Mouse (Mus musculus): ENCODE measurements at regions not wholly inside any gene's neighbourhood (a gene's known extent, or its start where the extent isn't known, plus 50 kb on each side); places are given as distances from the start of the nearest gene placed in this dataset.

DNA sequence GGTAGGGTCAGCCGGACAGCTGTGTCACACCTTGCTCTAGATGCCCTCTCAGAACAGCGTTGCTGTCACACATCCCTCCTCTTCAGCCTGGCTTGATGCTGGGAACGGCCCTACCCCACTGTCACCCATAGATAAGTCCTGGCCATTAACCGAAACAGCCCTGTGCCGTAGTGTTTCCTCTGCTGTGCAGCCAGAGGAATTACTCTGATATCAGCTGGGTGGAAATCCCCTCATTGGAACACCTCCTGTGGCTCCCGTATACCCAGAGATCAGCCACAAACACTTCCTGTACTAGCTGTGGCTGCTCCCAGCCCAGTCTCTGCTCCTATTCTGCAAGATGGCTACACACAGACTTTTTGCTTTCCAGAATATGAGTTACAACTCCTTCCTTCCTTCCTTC, 334.5 kb upstream of the Tbx3 start:
- H3K4me3 ChIP-seq (ENCODE audit: control insufficient read depth, low read depth, low read length) = no peak overlapping the region
- no peaks in the 10 kb centered on the region for H3K4me1 ChIP-seq (ENCODE audit: control insufficient read depth, insufficient read depth, low read length)
- TF ChIP-seq CTCF (IDR thresholded peaks at IDR 0.05; ENCODE audit: control insufficient read depth, insufficient read depth, insufficient replicate concordance, low read depth, low read length) = no peak
- TF ChIP-seq POLR2A (IDR thresholded peaks at IDR 0.05; ENCODE audit: control insufficient read depth, low read depth, low read length) = no peak
- no peaks in the 10 kb centered on the region for H3K27me3 ChIP-seq (ENCODE audit: control insufficient read depth, insufficient read depth, low read length)
- H3K36me3 ChIP-seq (ENCODE audit: control insufficient read depth, insufficient read depth, low read length) = no peaks in the 10 kb centered on the region
- no peak overlapping the region for H3K27ac ChIP-seq (ENCODE audit: control insufficient read depth, insufficient read depth, low read depth, low read length)

DNA sequence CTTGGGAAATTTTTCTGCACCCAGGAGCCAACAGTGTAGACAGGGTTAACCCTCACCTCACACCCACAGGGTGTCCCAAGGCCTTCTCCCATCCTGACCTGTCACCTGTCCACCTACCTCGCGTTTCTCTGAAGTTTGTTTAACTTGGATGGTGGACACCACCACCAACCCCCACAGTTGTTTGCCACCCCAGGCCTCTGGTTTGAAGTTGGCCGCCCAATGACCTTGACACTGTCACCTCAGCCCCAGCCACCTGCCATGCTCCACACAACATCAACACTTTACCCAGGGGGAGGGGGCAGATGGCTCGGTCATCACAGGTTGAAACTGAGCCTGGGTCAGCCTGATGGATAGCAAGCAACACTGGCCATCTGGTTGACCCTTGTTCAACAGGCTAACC, 332.7 kb upstream of the Tbx3 start:
- no peaks in the 10 kb centered on the region for H3K36me3 ChIP-seq (ENCODE audit: control insufficient read depth, insufficient read depth, low read length)
- no peak overlapping the region for H3K4me3 ChIP-seq (ENCODE audit: control insufficient read depth, low read depth, low read length)
- no peak overlapping the region for H3K27ac ChIP-seq (ENCODE audit: control insufficient read depth, insufficient read depth, low read depth, low read length)
- TF ChIP-seq POLR2A (IDR thresholded peaks at IDR 0.05; ENCODE audit: control insufficient read depth, low read depth, low read length) (no peak), CTCF (IDR thresholded peaks at IDR 0.05; ENCODE audit: control insufficient read depth, insufficient read depth, insufficient replicate concordance, low read depth, low read length) (no peak)
- no peaks in the 10 kb centered on the region for H3K27me3 ChIP-seq (ENCODE audit: control insufficient read depth, insufficient read depth, low read length)
- no peaks in the 10 kb centered on the region for H3K4me1 ChIP-seq (ENCODE audit: control insufficient read depth, insufficient read depth, low read length)

DNA sequence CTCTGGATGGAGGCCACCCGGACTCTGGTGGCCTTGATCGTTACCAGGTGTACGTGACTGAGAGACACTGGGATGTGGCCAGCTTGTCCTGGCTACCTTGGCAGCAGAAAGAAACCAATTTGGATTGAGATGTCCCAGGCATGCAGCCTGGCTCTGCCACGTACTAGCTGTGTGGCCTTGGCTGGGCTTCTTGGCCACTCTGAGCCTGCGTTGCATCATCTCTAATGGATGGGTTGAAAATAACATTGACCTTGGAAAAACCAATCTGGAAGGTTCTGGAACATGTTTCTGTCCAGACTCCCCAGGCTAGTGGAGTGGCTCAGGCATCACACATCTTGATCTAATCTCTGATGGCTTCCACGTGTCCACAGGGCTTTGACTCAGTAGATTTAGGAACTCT, 331.8 kb upstream of the Tbx3 start:
- Histone ChIP-seq H3K27ac (ENCODE audit: control insufficient read depth, insufficient read depth, low read depth, low read length) (no peak overlapping the region), H3K4me3 (ENCODE audit: control insufficient read depth, low read depth, low read length) (no peak overlapping the region), H3K4me1 (ENCODE audit: control insufficient read depth, insufficient read depth, low read length) (no peaks in the 10 kb centered on the region), H3K27me3 (ENCODE audit: control insufficient read depth, insufficient read depth, low read length) (no peaks in the 10 kb centered on the region), H3K36me3 (ENCODE audit: control insufficient read depth, insufficient read depth, low read length) (no peaks in the 10 kb centered on the region)
- TF ChIP-seq CTCF (IDR thresholded peaks at IDR 0.05; ENCODE audit: control insufficient read depth, insufficient read depth, insufficient replicate concordance, low read depth, low read length) (no peak), POLR2A (IDR thresholded peaks at IDR 0.05; ENCODE audit: control insufficient read depth, low read depth, low read length) (no peak)

DNA sequence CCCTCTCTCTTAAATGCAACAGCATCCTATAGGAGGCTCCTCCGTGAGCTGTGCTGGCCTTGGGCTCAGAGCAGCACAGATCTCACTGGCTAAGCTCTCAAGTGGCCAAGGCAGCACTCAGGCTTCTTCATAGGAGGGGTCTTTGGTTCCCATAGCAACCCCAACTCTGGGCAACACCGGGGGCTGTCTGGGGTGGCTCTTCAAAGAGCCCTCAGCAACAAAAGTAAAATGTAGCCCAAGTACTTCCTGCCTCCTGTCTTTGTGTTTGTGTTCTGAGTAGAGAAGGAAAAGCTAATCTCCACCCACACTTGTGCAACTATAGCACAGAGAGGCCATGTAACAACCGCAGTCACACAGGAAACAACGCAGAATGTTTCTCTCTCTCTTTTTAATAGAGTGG, 322.2 kb upstream of the Tbx3 start:
- Histone ChIP-seq H3K27me3 (ENCODE audit: control insufficient read depth, insufficient read depth, low read length) (no peaks in the 10 kb centered on the region), H3K4me1 (ENCODE audit: control insufficient read depth, insufficient read depth, low read length) (peaks cover 4% of the 10 kb centered on the region), H3K27ac (ENCODE audit: control insufficient read depth, insufficient read depth, low read depth, low read length) (no peak overlapping the region), H3K36me3 (ENCODE audit: control insufficient read depth, insufficient read depth, low read length) (no peaks in the 10 kb centered on the region), H3K4me3 (ENCODE audit: control insufficient read depth, low read depth, low read length) (no peak overlapping the region)
- no peak for TF ChIP-seq CTCF (IDR thresholded peaks at IDR 0.05; ENCODE audit: control insufficient read depth, insufficient read depth, insufficient replicate concordance, low read depth, low read length)
- no peak for TF ChIP-seq POLR2A (IDR thresholded peaks at IDR 0.05; ENCODE audit: control insufficient read depth, low read depth, low read length)

DNA sequence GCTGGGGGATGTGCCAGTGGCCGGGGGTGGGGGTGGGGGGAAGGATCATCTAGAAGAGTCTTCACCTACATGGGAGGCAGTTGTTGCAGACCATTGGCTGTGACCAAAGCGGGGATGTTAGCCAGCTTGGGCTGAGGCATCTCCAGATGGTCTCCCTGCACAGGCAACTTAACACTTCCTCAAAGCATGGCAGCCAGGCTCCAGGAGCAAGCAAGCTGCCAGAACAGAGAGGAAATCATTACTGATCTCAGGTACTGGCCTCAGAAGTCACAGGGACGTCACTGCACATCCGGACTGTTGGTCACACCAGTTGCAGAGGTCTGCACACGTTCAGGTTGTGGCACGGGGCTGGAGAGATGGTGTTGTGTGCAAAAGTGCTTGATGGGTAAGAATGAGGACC, 321.1 kb upstream of the Tbx3 start:
- Histone ChIP-seq H3K36me3 (ENCODE audit: control insufficient read depth, insufficient read depth, low read length) (no peaks in the 10 kb centered on the region), H3K4me3 (ENCODE audit: control insufficient read depth, low read depth, low read length) (no peak overlapping the region), H3K27me3 (ENCODE audit: control insufficient read depth, insufficient read depth, low read length) (no peaks in the 10 kb centered on the region), H3K27ac (ENCODE audit: control insufficient read depth, insufficient read depth, low read depth, low read length) (no peak overlapping the region), H3K4me1 (ENCODE audit: control insufficient read depth, insufficient read depth, low read length) (peaks cover 4% of the 10 kb centered on the region)
- TF ChIP-seq POLR2A (IDR thresholded peaks at IDR 0.05; ENCODE audit: control insufficient read depth, low read depth, low read length) = no peak
- TF ChIP-seq CTCF (IDR thresholded peaks at IDR 0.05; ENCODE audit: control insufficient read depth, insufficient read depth, insufficient replicate concordance, low read depth, low read length) = no peak

DNA sequence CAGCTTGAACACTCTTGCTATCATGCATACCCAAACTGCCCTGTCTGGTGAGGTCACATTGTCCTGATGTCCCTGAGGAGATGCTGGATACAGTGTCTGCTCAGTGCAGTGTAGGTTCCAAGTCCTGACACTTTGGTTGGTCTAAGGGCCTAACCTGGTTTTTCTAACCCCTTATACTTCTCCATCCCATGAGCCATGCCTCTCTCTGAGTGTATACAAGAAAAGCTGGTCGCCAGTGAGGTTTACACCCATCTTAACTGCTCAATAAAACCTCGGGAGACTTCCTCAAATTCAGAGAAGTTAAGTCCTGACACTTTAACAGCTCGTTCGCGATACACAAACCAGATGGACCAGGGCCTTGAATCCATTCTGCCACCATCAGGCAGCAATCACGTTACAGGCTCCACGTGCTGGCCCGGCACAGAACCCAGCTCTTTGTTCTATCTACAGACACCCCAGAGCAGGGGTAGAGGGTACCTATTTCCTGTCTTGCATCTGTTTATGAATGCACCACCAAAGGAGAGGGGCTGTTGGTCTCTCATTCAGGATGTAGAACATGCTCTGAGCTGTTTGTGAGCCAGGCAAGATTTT, 320.0 kb upstream of the Tbx3 start:
- Histone ChIP-seq H3K4me3 (ENCODE audit: control insufficient read depth, low read depth, low read length) (no peak overlapping the region), H3K36me3 (ENCODE audit: control insufficient read depth, insufficient read depth, low read length) (no peaks in the 10 kb centered on the region), H3K4me1 (ENCODE audit: control insufficient read depth, insufficient read depth, low read length) (peaks cover 4% of the 10 kb centered on the region), H3K27me3 (ENCODE audit: control insufficient read depth, insufficient read depth, low read length) (no peaks in the 10 kb centered on the region), H3K27ac (ENCODE audit: control insufficient read depth, insufficient read depth, low read depth, low read length) (no peak overlapping the region)
- TF ChIP-seq CTCF (IDR thresholded peaks at IDR 0.05; ENCODE audit: control insufficient read depth, insufficient read depth, insufficient replicate concordance, low read depth, low read length) (no peak), POLR2A (IDR thresholded peaks at IDR 0.05; ENCODE audit: control insufficient read depth, low read depth, low read length) (no peak)

DNA sequence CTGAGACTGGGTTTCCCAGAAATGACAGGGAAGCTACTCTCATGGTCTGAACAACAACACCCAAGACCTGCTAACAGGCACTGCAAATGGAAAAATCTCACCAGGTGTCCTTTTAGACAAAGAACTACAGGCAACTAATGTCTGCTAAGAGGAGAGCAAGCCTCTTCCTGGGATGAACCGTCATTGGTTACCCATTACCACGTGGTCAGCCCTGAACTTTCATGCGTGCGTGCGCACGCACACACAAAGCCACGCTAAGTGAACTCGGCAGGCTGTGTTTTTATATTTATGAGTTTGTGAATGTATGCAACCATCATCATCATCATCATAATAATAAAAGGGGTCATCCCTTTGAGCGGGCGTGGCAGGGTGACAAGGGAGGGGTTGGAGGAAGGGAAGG, 315.0 kb upstream of the Tbx3 start:
- Histone ChIP-seq H3K27me3 (ENCODE audit: control insufficient read depth, insufficient read depth, low read length) (no peaks in the 10 kb centered on the region), H3K4me1 (ENCODE audit: control insufficient read depth, insufficient read depth, low read length) (no peaks in the 10 kb centered on the region), H3K27ac (ENCODE audit: control insufficient read depth, insufficient read depth, low read depth, low read length) (no peak overlapping the region), H3K36me3 (ENCODE audit: control insufficient read depth, insufficient read depth, low read length) (no peaks in the 10 kb centered on the region), H3K4me3 (ENCODE audit: control insufficient read depth, low read depth, low read length) (no peak overlapping the region)
- TF ChIP-seq CTCF (IDR thresholded peaks at IDR 0.05; ENCODE audit: control insufficient read depth, insufficient read depth, insufficient replicate concordance, low read depth, low read length) = no peak
- no peak for TF ChIP-seq POLR2A (IDR thresholded peaks at IDR 0.05; ENCODE audit: control insufficient read depth, low read depth, low read length)

DNA sequence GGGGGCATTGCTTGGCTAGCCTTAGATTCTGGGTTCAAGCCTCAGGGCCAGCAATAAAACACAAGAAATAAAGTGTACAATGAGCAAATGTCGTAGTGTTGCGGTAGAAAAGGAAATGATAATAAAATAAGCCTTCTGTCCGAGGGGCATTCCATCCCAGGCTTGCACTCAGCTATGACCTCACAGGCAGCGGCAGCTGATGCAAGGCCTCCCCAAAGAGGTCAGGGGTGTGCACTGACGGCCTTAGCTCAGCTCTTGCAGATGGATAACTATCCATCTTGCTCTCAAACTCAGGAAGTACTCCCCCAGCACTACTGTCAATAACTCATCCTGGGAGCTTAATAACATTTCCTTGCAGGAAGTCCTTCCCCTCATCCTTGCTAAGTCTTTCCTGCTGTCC, 314.4 kb upstream of the Tbx3 start:
- H3K27ac ChIP-seq (ENCODE audit: control insufficient read depth, insufficient read depth, low read depth, low read length) = no peak overlapping the region
- H3K36me3 ChIP-seq (ENCODE audit: control insufficient read depth, insufficient read depth, low read length) = no peaks in the 10 kb centered on the region
- H3K4me3 ChIP-seq (ENCODE audit: control insufficient read depth, low read depth, low read length) = no peak overlapping the region
- no peaks in the 10 kb centered on the region for H3K27me3 ChIP-seq (ENCODE audit: control insufficient read depth, insufficient read depth, low read length)
- H3K4me1 ChIP-seq (ENCODE audit: control insufficient read depth, insufficient read depth, low read length) = no peaks in the 10 kb centered on the region
- no peak for TF ChIP-seq CTCF (IDR thresholded peaks at IDR 0.05; ENCODE audit: control insufficient read depth, insufficient read depth, insufficient replicate concordance, low read depth, low read length)
- TF ChIP-seq POLR2A (IDR thresholded peaks at IDR 0.05; ENCODE audit: control insufficient read depth, low read depth, low read length) = no peak
